Mouse (Mus musculus) embryonic facial prominence, embryonic 15.5 days (tissue): ENCODE measurements around the gene Arhgap9. TPM values are rescaled to one million over a fixed set of nuclear protein-coding genes. Genes with fewer than 3 reads are reported as not detected.
A peak's percentile ranks its signal among the peaks of the same experiment; 100 is the strongest.

Experiments used
- ATAC-seq: fragments of 200-750 bp; cut with Nextera tagmentation; 2 replicates; pipeline ENCODE4 v1.8.0; 2017; ENCODE audit warnings: low read depth, moderate TSS enrichment; ENCODE audit not compliant: insufficient number of reproducible peaks, low FRiP score, low TSS enrichment
- H3K27ac ChIP-seq: fragments of 300-500 bp; sonication (generic); replicated peaks from 2 replicates; pipeline ENCODE4 v1.5.1; 2015; ENCODE audit warnings: mild to moderate bottlenecking, inconsistent platforms
- H3K27me3 ChIP-seq: fragments of 300-500 bp; sonication (generic); 2 replicates; pipeline ENCODE4 v1.6.1; 2015; ENCODE audit warnings: inconsistent platforms
- H3K36me3 ChIP-seq: fragments of 300-500 bp; sonication (generic); 2 replicates; pipeline ENCODE4 v1.6.1; 2015; ENCODE audit warnings: mild to moderate bottlenecking, inconsistent platforms
- H3K4me1 ChIP-seq: fragments of 300-500 bp; sonication (generic); 2 replicates; pipeline ENCODE4 v1.6.1; 2015; ENCODE audit warnings: inconsistent platforms
- H3K4me2 ChIP-seq: fragments of 300-500 bp; sonication (generic); replicated peaks from 2 replicates; pipeline ENCODE4 v1.6.1; 2015; ENCODE audit warnings: mild to moderate bottlenecking, inconsistent platforms
- H3K4me3 ChIP-seq: fragments of 300-500 bp; sonication (generic); replicated peaks from 2 replicates; pipeline ENCODE4 v1.5.1; 2015; ENCODE audit warnings: mild to moderate bottlenecking, inconsistent platforms
- H3K9ac ChIP-seq: fragments of 300-500 bp; sonication (generic); 2 replicates; pipeline ENCODE4 v1.6.1; 2015; ENCODE audit warnings: inconsistent platforms
- H3K9me3 ChIP-seq: fragments of 300-500 bp; sonication (generic); replicated peaks from 2 replicates; pipeline ENCODE4 v1.6.1; 2016; ENCODE audit warnings: inconsistent platforms
- WGBS: fragments of 180-500 bp; shearing (Covaris S2); methylation state at CpG from one replicate; pipeline ENCODE4 v1.1.7; 2015; 5-methylcytosine and 5-hydroxymethylcytosine counted together
- polyA plus RNA-seq: library from polyadenylated mRNA; unstranded; fragments of >200 nt; fragmentation: Nextera tagmentation; extraction: Ambion mirVana; gene quantifications from 2 replicates; pipeline ENCODE4 v1.2.1, GENCODE M21; 2015

Gene Arhgap9
- polyA plus RNA-seq, 1 experiment from 2014 or later, result 5.2 TPM

DNA sequence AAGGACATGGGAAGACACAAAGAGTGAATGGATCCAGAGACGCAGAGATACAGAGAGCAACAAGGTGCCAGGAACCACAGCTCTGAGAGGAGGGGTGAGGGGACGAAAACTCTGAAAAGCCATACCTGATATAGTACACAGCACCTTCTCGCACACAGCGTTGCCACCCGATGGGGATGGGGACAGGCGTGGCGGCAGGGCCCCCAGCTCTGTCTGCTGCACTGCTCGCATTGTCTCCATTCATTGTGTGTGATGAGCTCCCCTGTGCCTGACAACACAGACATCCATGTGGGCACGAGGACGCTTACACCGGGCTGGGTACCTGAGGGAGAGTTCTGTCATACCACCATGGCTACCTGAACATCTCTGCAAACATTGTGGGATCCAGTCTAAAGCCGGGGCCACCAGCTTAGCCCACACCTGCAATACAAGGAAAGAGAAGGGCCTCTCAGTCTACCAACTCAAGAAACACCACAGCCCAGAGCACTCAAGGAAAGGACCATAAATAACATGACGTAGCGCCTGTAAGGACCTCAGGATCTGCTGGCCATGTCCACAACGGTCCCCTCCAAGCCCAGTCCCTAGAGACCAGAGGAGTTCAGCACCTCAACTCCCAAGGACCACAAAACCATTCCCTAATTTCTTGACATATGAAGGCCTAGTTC is 34.4 kb upstream of the Arhgap9 start:
- Histone ChIP-seq H3K36me3 (peaks cover 51% of the 10 kb centered on the region), H3K27me3 (no peaks in the 10 kb centered on the region), H3K9ac (peak overlapping the region; percentile 65), H3K9me3 (no peaks in the 10 kb centered on the region), H3K4me1 (peaks cover 59% of the 10 kb centered on the region), H3K4me3 (peak overlapping the region; percentile 71), H3K27ac (peak overlapping the region; percentile 100), H3K4me2 (peak overlapping the region; percentile 84)
- 70% methylated on average over 15 of the region's 15 CpGs for WGBS
- ATAC-seq, result no peak

DNA sequence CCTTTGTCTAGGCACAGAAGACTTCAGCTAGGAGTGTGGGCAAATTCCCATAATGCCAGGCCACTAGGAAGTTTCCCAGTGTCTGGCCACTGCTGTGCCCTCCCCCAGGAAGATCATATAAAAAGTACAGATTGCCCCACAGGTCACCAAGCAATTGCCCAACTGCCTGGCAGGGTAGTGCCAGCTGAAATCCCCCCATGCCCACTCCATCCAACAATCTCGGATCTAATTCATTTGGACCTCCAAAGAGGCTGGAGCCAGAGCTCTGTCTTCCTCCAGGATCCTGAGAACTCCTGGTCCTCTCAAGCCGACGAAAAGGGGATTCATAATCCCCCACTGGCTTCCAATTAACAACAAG is 33.8 kb upstream of the Arhgap9 start:
- Histone ChIP-seq H3K27ac (peak overlapping the region; percentile 100), H3K9ac (peak overlapping the region; percentile 65), H3K4me2 (peak overlapping the region; percentile 84), H3K4me3 (peak overlapping the region; percentile 71), H3K4me1 (peaks cover 64% of the 10 kb centered on the region), H3K27me3 (no peaks in the 10 kb centered on the region), H3K36me3 (peaks cover 47% of the 10 kb centered on the region), H3K9me3 (no peaks in the 10 kb centered on the region)
- ATAC-seq, result no peak
- 1% methylated on average over 3 of the region's 3 CpGs for WGBS

DNA sequence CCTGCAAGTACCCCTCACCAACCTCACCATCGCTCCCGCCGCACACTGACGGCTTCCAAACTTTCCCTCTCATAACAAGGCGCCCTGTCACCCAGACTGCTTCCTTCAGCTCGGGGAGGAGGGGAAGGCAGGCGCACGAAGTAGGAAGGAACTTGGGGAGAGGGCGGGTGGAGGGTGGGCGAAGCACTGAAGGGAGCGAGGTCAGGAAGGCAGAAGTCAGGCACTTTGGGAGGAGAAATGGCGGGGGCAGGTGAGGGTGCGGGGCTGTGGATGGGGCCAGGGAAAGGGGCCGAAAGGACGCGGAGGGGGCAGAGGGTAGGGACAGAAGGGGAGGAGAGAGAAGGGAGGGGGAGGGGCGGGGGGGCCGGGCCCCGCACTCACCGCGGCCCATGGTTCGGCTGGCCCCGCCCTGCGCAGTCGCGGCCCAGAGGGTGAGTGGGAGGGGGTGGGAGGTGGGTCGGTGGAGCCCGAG is 33.4 kb upstream of the Arhgap9 start:
- H3K36me3 ChIP-seq, result peaks cover 47% of the 10 kb centered on the region
- peak overlapping the region; percentile 100 for H3K27ac ChIP-seq
- H3K4me1 ChIP-seq, result peaks cover 69% of the 10 kb centered on the region
- H3K4me2 ChIP-seq, result peak overlapping the region; percentile 84
- no peaks in the 10 kb centered on the region for H3K27me3 ChIP-seq
- no peak; the same call in none of the 2 replicates for ATAC-seq
- no peaks in the 10 kb centered on the region for H3K9me3 ChIP-seq
- H3K4me3 ChIP-seq, result peak overlapping the region; percentile 71
- H3K9ac ChIP-seq, result peak overlapping the region; percentile 65
- WGBS, result 2% methylated on average over 27 of the region's 28 CpGs

DNA sequence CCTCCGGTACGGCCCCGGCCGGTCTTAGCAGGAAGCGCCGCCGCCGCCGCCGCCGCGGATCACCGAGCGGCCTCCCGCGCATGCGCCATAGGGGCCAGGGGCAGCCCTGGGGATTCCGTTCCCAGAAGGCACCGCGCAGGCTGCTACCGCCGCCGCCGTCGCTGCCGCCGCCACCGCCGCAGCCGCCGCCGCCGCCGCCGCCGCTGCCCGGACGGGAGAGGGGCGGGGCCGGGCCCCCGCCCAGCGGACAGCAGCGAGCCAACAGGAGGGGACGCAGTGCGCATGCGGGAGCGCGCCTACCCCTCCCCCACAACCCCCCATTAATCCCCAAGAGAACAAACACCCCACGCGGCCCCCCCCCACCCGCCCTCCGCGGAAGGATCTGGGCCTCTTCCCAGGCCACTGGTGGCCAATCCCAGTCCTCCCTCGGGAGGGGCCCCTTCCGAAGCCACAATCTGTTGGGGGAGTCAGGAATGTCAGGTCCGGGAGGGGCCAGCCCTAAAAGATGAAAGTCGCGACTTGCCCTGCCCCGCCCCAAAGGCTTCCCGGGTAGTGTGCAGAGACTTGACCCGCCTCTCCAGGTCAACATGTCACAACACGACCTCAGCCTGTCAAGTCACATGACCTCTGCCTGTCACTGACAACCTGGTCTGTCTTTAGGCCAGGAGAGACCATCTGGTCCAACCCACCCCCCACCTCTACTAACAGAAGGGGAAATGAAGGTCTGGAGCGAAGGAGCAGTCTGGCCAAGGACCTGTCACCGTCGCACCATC is 32.8 kb upstream of the Arhgap9 start, which contains the start of gene Mbd6:
Mbd6 (minus strand) TSS at position 219 of the 773 bp plus-strand sequence.
- H3K27ac ChIP-seq, result peak within 1 kb of the TSS; percentile 100
- ATAC-seq, result peak; percentile 18
- peaks cover 68% of the 10 kb centered on the region for H3K4me1 ChIP-seq
- H3K9me3 ChIP-seq, result no peaks in the 10 kb centered on the region
- WGBS, result 1% methylated on average over 29 of the region's 65 CpGs
- no peaks in the 10 kb centered on the region for H3K27me3 ChIP-seq
- peaks cover 47% of the 10 kb centered on the region for H3K36me3 ChIP-seq
- peak within 1 kb of the TSS; percentile 65 for H3K9ac ChIP-seq
- H3K4me2 ChIP-seq, result peak within 1 kb of the TSS; percentile 84
- H3K4me3 ChIP-seq, result peak within 1 kb of the TSS; percentile 71

DNA sequence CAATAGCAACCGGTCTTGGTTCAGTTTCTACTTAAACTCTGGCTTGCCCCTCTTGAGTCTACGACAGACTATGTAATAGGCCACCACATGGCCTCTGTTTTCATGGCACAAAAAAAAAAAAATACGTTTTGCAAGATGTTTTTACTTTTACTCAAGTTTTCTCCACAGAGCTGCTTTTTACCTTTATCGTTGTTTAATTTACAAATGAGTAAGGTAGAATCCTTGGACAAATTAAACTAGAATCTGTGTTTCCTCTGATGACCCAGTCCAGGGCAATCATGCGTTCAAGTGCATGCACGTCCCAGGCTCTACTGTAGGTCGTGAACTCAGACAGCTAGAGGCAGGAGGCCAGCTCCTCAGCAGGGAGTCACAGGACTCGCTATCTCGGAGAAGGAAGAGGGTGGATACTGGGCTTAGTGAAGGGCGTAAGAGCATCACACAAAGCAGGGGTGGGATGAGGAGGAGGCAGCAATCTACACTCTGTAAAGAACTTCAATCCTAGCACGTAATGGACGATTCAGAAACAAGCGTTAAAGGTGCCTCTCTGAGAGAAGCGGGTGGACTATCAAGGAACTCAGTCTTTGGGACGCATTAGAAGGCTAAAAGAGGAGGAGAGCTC is 32.1 kb upstream of the Arhgap9 start:
- 0 out of 2 replicates have a peak, but pooled peaks have one; percentile 0 for ATAC-seq
- 1% methylated on average over 15 of the region's 15 CpGs for WGBS
- Histone ChIP-seq H3K36me3 (peaks cover 47% of the 10 kb centered on the region), H3K9ac (peak overlapping the region; percentile 65), H3K4me2 (peak overlapping the region; percentile 84), H3K27me3 (no peaks in the 10 kb centered on the region), H3K4me3 (peak overlapping the region; percentile 71), H3K9me3 (no peaks in the 10 kb centered on the region), H3K27ac (peak overlapping the region; percentile 100), H3K4me1 (peaks cover 65% of the 10 kb centered on the region)

DNA sequence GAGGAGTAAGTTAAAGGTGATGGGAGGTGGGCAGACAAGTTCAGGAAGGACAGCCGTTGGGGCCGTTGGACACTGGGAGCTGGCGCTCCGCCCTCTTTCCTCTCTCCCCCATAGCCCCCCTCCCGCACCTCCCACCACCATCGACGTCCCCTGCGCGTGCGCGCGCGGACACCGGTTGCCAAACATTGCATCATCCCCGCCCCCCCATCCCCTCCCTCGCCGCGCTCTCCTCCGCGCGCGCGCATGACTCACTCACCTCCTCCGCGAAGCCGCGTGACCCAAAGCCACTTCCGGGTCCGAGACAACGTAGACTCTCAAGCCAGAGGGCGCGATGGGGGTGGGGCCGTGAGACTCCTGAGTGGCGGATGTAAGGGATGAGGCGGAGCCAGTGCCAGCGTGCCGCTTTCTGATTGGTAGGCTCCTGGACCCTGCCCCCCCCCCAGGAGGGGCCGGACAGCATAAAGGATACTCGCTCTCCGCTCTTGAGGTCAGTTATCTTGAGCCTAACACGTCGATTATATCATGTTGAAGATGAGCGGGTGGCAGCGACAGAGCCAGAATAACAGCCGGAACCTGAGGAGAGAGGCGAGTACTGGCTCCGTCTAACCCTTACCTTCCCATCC is 31.3 kb upstream of the Arhgap9 start:
- ATAC-seq, result peak; percentile 93
- Histone ChIP-seq H3K27ac (peak overlapping the region; percentile 100), H3K4me1 (peaks cover 58% of the 10 kb centered on the region), H3K4me3 (peak overlapping the region; percentile 71), H3K9me3 (no peaks in the 10 kb centered on the region), H3K27me3 (no peaks in the 10 kb centered on the region), H3K4me2 (peak overlapping the region; percentile 84), H3K9ac (peak overlapping the region; percentile 66), H3K36me3 (peaks cover 47% of the 10 kb centered on the region)
- under 1% methylated on average over 42 of the region's 47 CpGs for WGBS

DNA sequence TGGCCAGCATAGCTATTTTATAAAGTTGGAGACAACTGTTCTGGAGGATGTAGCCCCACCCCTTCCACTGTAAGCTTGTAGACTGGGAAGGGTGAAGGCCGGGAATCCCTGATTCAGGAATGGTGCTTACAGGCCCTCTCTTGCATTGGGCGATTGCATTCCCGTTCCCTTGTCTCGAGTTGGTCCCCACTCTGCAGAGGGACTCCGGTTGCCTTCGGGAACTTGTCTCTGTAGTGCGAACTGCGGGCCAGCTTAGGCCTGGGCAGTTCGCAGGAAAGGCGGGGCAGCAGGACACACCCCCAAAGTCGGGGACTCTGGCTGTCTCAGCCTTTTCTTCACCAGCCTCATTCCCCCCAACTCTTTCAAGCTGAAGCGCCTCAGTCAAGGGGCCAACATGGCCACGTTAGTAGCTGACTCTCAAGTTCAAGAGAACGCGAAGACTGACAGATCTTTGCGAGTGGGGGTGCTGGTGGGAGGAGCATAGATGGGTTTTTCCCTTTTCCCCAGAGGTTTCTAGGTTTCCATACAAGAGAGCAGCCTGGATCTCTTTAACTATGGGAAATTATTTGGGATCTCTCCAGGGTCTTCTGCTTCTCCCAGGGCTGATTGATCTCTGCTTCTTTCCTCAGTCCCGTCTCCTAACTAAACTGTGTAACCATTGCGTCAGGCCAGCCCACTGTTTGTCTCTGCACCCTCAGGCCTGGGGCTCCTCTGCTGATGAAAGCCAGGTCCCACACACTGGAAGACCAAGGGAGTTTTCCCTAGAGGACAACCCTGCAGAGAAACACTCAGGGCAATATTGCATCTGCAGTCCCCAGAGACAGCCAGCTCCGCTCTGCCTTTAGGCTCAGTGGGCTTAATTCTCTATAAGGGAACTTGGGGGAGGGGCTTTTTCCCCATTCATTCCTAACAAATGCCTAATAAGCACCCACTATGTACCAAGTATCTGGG is 30.6 kb upstream of the Arhgap9 start:
- H3K27me3 ChIP-seq, result no peaks in the 10 kb centered on the region
- H3K36me3 ChIP-seq, result peaks cover 47% of the 10 kb centered on the region
- ATAC-seq, result peak; percentile 29
- WGBS, result under 1% methylated on average over 19 of the region's 19 CpGs
- H3K4me2 ChIP-seq, result peak overlapping the region; percentile 84
- peaks cover 51% of the 10 kb centered on the region for H3K4me1 ChIP-seq
- H3K4me3 ChIP-seq, result peak overlapping the region; percentile 71
- peak overlapping the region; percentile 100 for H3K27ac ChIP-seq
- H3K9ac ChIP-seq, result peak overlapping the region; percentile 66
- H3K9me3 ChIP-seq, result no peaks in the 10 kb centered on the region

DNA sequence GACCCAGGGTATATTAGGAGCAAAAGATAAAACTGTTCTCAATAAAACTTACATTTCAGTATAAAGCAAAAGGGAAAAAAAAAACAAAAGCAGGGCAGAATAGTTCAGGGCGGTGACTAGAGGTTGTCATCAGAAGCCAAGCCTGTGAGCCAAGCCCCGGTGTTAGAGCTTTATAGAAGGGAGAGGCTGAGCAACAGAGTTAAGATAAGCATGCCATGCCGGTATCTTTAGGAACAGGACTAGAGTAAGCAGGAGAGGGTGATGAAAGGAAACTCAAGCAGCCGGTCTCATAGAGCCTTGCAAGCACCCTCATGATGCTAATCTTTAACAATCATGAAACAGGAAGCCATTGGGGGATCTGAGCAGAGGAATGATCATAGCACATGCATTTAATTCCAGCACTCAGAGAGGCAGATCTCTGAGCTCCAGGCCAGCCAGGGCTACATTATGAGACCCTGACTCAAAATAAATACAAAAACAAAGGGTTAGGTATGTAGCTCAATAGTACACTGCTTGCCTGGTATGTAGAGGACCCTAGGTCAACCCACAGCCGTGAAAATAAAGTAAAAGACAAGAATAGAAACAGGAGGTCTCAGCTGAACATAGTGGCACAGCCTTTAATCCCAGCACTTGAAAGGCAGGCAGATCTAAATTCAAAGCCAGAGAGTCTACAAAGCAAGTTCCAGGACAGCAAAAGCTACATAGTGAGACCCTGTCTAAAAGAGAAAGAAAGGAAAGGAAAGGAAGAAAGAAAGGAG is 29.7 kb upstream of the Arhgap9 start:
- H3K27me3 ChIP-seq, result no peaks in the 10 kb centered on the region
- peak overlapping the region; percentile 71 for H3K4me3 ChIP-seq
- H3K36me3 ChIP-seq, result peaks cover 45% of the 10 kb centered on the region
- H3K27ac ChIP-seq, result peak overlapping the region; percentile 100
- H3K9ac ChIP-seq, result peak overlapping the region; percentile 66
- no peak for ATAC-seq
- WGBS, result 34% methylated on average over 5 of the region's 5 CpGs
- peaks cover 42% of the 10 kb centered on the region for H3K4me1 ChIP-seq
- no peaks in the 10 kb centered on the region for H3K9me3 ChIP-seq
- peak overlapping the region; percentile 84 for H3K4me2 ChIP-seq

DNA sequence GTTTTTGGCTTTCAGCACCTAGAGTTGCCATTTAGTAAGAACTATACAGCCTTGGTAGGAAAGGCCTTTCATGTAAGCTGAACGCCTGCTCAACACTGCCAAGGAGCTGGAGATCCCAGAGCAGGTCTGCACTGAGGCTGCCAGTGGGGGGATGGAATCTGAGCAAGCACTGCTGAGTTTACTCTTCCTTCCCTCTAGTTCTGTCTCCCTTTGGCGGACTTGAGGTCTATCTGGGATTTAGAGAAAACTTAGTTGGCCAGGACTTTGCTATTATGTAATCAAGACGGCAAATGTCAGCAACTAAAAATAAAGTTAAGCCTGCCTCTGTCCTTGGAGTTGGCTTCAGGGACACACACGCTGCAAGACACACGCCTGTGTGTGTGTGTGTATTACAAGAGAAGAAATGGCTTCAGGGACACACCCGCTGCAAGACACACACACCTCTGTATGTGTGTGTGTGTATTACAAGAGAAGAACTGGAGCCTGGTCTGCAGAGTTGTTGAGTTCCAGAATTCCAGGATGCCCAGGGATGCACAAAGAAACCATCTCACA is 28.7 kb upstream of the Arhgap9 start:
- Histone ChIP-seq H3K9ac (no peak overlapping the region; the same call in 1 of the 2 replicates), H3K27me3 (no peaks in the 10 kb centered on the region), H3K27ac (0 out of 2 replicates have a peak overlapping the region, but pooled peaks have one; percentile 9), H3K9me3 (no peaks in the 10 kb centered on the region), H3K36me3 (peaks cover 50% of the 10 kb centered on the region), H3K4me1 (peaks cover 33% of the 10 kb centered on the region), H3K4me3 (no peak overlapping the region), H3K4me2 (no peak overlapping the region)
- 75% methylated on average over 6 of the region's 6 CpGs for WGBS
- no peak for ATAC-seq
